Mouse (Mus musculus) limb, embryonic 13.5 days (tissue): ENCODE results near the gene Aggf1. TPM values are rescaled to one million over a fixed set of nuclear protein-coding genes. Genes with fewer than 3 reads are reported as not detected.

Experiments
- ATAC-seq: fragments of 200-750 bp; cut with Nextera tagmentation; 2 replicates; pipeline ENCODE4 v1.8.0; 2017; ENCODE audit warnings: low read depth, moderate number of reproducible peaks, moderate TSS enrichment; ENCODE audit not compliant: low FRiP score
- H3K27ac ChIP-seq: fragments of 300-500 bp; sonication (generic); 2 replicates; pipeline ENCODE4 v1.5.1; 2015; ENCODE audit warnings: inconsistent platforms, mild to moderate bottlenecking, moderate library complexity
- H3K27me3 ChIP-seq: fragments of 300-500 bp; sonication (generic); 2 replicates; pipeline ENCODE4 v1.6.1; 2015; ENCODE audit warnings: mild to moderate bottlenecking, inconsistent platforms
- H3K36me3 ChIP-seq: fragments of 300-500 bp; sonication (generic); 2 replicates; pipeline ENCODE4 v1.6.1; 2015; ENCODE audit warnings: inconsistent platforms, mild to moderate bottlenecking, moderate library complexity
- H3K4me1 ChIP-seq: fragments of 300-500 bp; sonication (generic); 2 replicates; pipeline ENCODE4 v1.6.1; 2015; ENCODE audit warnings: inconsistent platforms
- H3K4me2 ChIP-seq: fragments of 300-500 bp; sonication (generic); replicated peaks from 2 replicates; pipeline ENCODE4 v1.6.1; 2015; ENCODE audit warnings: inconsistent platforms, mild to moderate bottlenecking, moderate library complexity
- H3K4me3 ChIP-seq: fragments of 300-500 bp; sonication (generic); 2 replicates; pipeline ENCODE4 v1.5.1; 2015; ENCODE audit warnings: moderate library complexity, mild to moderate bottlenecking, inconsistent platforms
- H3K9ac ChIP-seq: fragments of 300-500 bp; sonication (generic); 2 replicates; pipeline ENCODE4 v1.6.1; 2015; ENCODE audit warnings: mild to moderate bottlenecking, inconsistent platforms
- H3K9me3 ChIP-seq: fragments of 300-500 bp; sonication (generic); 2 replicates; pipeline ENCODE4 v1.6.1; 2016; ENCODE audit warnings: inconsistent platforms
- WGBS: fragments of 180-500 bp; shearing (Covaris S2); methylation state at CpG from one replicate; pipeline ENCODE4 v1.1.7; 2015; 5-methylcytosine and 5-hydroxymethylcytosine counted together
- polyA plus RNA-seq: library from polyadenylated mRNA; unstranded; fragments of >200 nt; fragmentation: Nextera tagmentation; extraction: Ambion mirVana; gene quantifications from 2 replicates; pipeline ENCODE4 v1.2.1, GENCODE M21; 2015

The Aggf1 gene
- polyA plus RNA-seq, 1 experiment from 2014 or later: 32.4 TPM

- Histone ChIP-seq H3K4me2 (peak overlapping the region; percentile 83), H3K27me3 (no peaks in the 10 kb centered on the region), H3K9ac (peak overlapping the region; percentile 97), H3K4me3 (peak overlapping the region; percentile 100), H3K36me3 (peaks cover 6% of the 10 kb centered on the region), H3K4me1 (peaks cover 12% of the 10 kb centered on the region), H3K27ac (peak overlapping the region; percentile 80; the same call in 1 of the 2 replicates), H3K9me3 (no peaks in the 10 kb centered on the region)
- 26% methylated on average over 6 of the region's 6 CpGs for WGBS
- ATAC-seq: peak; percentile 37; the same call in 1 of the 2 replicates
Measured at GRCm38 (mm10) chr13:95375554-95375914, 382 bp upstream of the Aggf1 start.

GRCm38 (mm10) chr13:95366356-95366755 is 8.8 kb downstream of the Aggf1 start:
- Histone ChIP-seq H3K27me3 (no peaks in the 10 kb centered on the region), H3K4me1 (no peaks in the 10 kb centered on the region), H3K4me3 (no peak overlapping the region), H3K27ac (no peak overlapping the region), H3K4me2 (no peak overlapping the region), H3K9ac (no peak overlapping the region), H3K9me3 (no peaks in the 10 kb centered on the region), H3K36me3 (peaks cover 78% of the 10 kb centered on the region)
- ATAC-seq: no peak
- 85% methylated on average over 8 of the region's 8 CpGs for WGBS

- peaks cover 78% of the 10 kb centered on the region for H3K36me3 ChIP-seq
- H3K4me1 ChIP-seq: no peaks in the 10 kb centered on the region
- H3K4me3 ChIP-seq: no peak overlapping the region
- no peak overlapping the region for H3K27ac ChIP-seq
- no peaks in the 10 kb centered on the region for H3K9me3 ChIP-seq
- no peak for ATAC-seq
- H3K4me2 ChIP-seq: no peak overlapping the region
- H3K27me3 ChIP-seq: no peaks in the 10 kb centered on the region
- H3K9ac ChIP-seq: no peak overlapping the region
- WGBS: 83% methylated on average over 4 of the region's 4 CpGs
Measured at GRCm38 (mm10) chr13:95363440-95363839, 11.7 kb downstream of the Aggf1 start.

GRCm38 (mm10) chr13:95358223-95358622 is 16.9 kb downstream of the Aggf1 start:
- 91% methylated on average over 2 of the region's 2 CpGs for WGBS
- no peaks in the 10 kb centered on the region for H3K4me1 ChIP-seq
- no peak for ATAC-seq
- H3K4me3 ChIP-seq: no peak overlapping the region
- peaks cover 91% of the 10 kb centered on the region for H3K36me3 ChIP-seq
- H3K9me3 ChIP-seq: no peaks in the 10 kb centered on the region
- no peak overlapping the region for H3K9ac ChIP-seq
- H3K27me3 ChIP-seq: no peaks in the 10 kb centered on the region
- no peak overlapping the region for H3K4me2 ChIP-seq
- H3K27ac ChIP-seq: no peak overlapping the region

- H3K27me3 ChIP-seq: no peaks in the 10 kb centered on the region
- no peaks in the 10 kb centered on the region for H3K4me1 ChIP-seq
- no peak overlapping the region for H3K27ac ChIP-seq
- H3K4me2 ChIP-seq: no peak overlapping the region
- H3K4me3 ChIP-seq: no peak overlapping the region
- H3K9me3 ChIP-seq: no peaks in the 10 kb centered on the region
- no peak for ATAC-seq
- WGBS: 94% methylated on average over 3 of the region's 3 CpGs
- no peak overlapping the region for H3K9ac ChIP-seq
- peaks cover 48% of the 10 kb centered on the region for H3K36me3 ChIP-seq
Measured at GRCm38 (mm10) chr13:95348476-95348875, 26.7 kb downstream of the Aggf1 start.

- no peaks in the 10 kb centered on the region for H3K9me3 ChIP-seq
- no peaks in the 10 kb centered on the region for H3K4me1 ChIP-seq
- H3K9ac ChIP-seq: no peak overlapping the region
- H3K27me3 ChIP-seq: no peaks in the 10 kb centered on the region
- H3K36me3 ChIP-seq: peaks cover 37% of the 10 kb centered on the region
- 33% methylated on average over 8 of the region's 8 CpGs for WGBS
- H3K4me2 ChIP-seq: no peak overlapping the region
- H3K4me3 ChIP-seq: no peak overlapping the region
- ATAC-seq: peak; percentile 51
- no peak overlapping the region for H3K27ac ChIP-seq
Measured at GRCm38 (mm10) chr13:95347018-95347696, 28.0 kb downstream of the Aggf1 start.

GRCm38 (mm10) chr13:95345869-95346268 is 29.3 kb downstream of the Aggf1 start:
- H3K4me1 ChIP-seq: no peaks in the 10 kb centered on the region
- no peak overlapping the region for H3K4me2 ChIP-seq
- no peak for ATAC-seq
- no peaks in the 10 kb centered on the region for H3K27me3 ChIP-seq
- H3K9me3 ChIP-seq: no peaks in the 10 kb centered on the region
- H3K36me3 ChIP-seq: peaks cover 31% of the 10 kb centered on the region
- WGBS: 78% methylated on average over 6 of the region's 6 CpGs
- H3K27ac ChIP-seq: no peak overlapping the region
- H3K4me3 ChIP-seq: no peak overlapping the region
- no peak overlapping the region for H3K9ac ChIP-seq

- peaks cover 32% of the 10 kb centered on the region for H3K36me3 ChIP-seq
- no peak overlapping the region for H3K4me2 ChIP-seq
- no peak overlapping the region for H3K27ac ChIP-seq
- H3K4me3 ChIP-seq: no peak overlapping the region
- no peaks in the 10 kb centered on the region for H3K27me3 ChIP-seq
- no peaks in the 10 kb centered on the region for H3K4me1 ChIP-seq
- no peak overlapping the region for H3K9ac ChIP-seq
- H3K9me3 ChIP-seq: no peaks in the 10 kb centered on the region
- WGBS: 80% methylated on average over 8 of the region's 8 CpGs
- no peak for ATAC-seq
Measured at GRCm38 (mm10) chr13:95343470-95343869, 31.7 kb downstream of the Aggf1 start.

- Histone ChIP-seq H3K27me3 (no peaks in the 10 kb centered on the region), H3K36me3 (peaks cover 63% of the 10 kb centered on the region), H3K9me3 (no peaks in the 10 kb centered on the region; the same call in 1 of the 2 replicates), H3K4me2 (no peak overlapping the region), H3K9ac (no peak overlapping the region), H3K4me1 (peaks cover 4% of the 10 kb centered on the region; the same call in 1 of the 2 replicates), H3K4me3 (no peak overlapping the region), H3K27ac (no peak overlapping the region)
- no peak for ATAC-seq
- 73% methylated on average over 40 of the region's 40 CpGs for WGBS
Measured at GRCm38 (mm10) chr13:95336122-95336677, 39.0 kb downstream of the Aggf1 start.

- ATAC-seq: 0 out of 2 replicates have a peak, but pooled peaks have one; percentile 45
- H3K9me3 ChIP-seq: no peaks in the 10 kb centered on the region; the same call in 1 of the 2 replicates
- 74% methylated on average over 11 of the region's 11 CpGs for WGBS
- H3K4me2 ChIP-seq: no peak overlapping the region
- H3K9ac ChIP-seq: no peak overlapping the region
- peaks cover 37% of the 10 kb centered on the region for H3K36me3 ChIP-seq
- H3K27me3 ChIP-seq: no peaks in the 10 kb centered on the region
- peaks cover 27% of the 10 kb centered on the region for H3K4me1 ChIP-seq
- no peak overlapping the region for H3K4me3 ChIP-seq
- no peak overlapping the region; the same call in 1 of the 2 replicates for H3K27ac ChIP-seq
Measured at GRCm38 (mm10) chr13:95332086-95332899, 42.9 kb downstream of the Aggf1 start.

GRCm38 (mm10) chr13:95330507-95330906 is 44.6 kb downstream of the Aggf1 start:
- peaks cover 22% of the 10 kb centered on the region for H3K36me3 ChIP-seq
- H3K4me1 ChIP-seq: peaks cover 36% of the 10 kb centered on the region
- ATAC-seq: no peak
- 58% methylated on average over 11 of the region's 11 CpGs for WGBS
- no peak overlapping the region for H3K9ac ChIP-seq
- no peak overlapping the region for H3K4me2 ChIP-seq
- no peak overlapping the region for H3K4me3 ChIP-seq
- H3K27me3 ChIP-seq: no peaks in the 10 kb centered on the region
- no peaks in the 10 kb centered on the region; the same call in 1 of the 2 replicates for H3K9me3 ChIP-seq
- H3K27ac ChIP-seq: no peak overlapping the region

- H3K36me3 ChIP-seq: peaks cover 11% of the 10 kb centered on the region
- no peak overlapping the region for H3K27ac ChIP-seq
- no peaks in the 10 kb centered on the region for H3K9me3 ChIP-seq
- H3K4me1 ChIP-seq: peaks cover 36% of the 10 kb centered on the region
- no peak overlapping the region for H3K4me2 ChIP-seq
- H3K27me3 ChIP-seq: no peaks in the 10 kb centered on the region
- WGBS: 82% methylated on average over 11 of the region's 11 CpGs
- H3K4me3 ChIP-seq: no peak overlapping the region
- no peak overlapping the region for H3K9ac ChIP-seq
- ATAC-seq: no peak
Measured at GRCm38 (mm10) chr13:95328767-95329166, 46.4 kb downstream of the Aggf1 start.
